Mouse (Mus musculus) limb, embryonic 12.5 days (tissue): ENCODE results near the gene Slc25a25. TPM values are rescaled to one million over a fixed set of nuclear protein-coding genes. Genes with fewer than 3 reads are reported as not detected.

Experiments used
- ATAC-seq: fragments of 200-750 bp; cut with Nextera tagmentation; 2 replicates; pipeline ENCODE4 v1.8.0; 2017; ENCODE audit warnings: low read depth, moderate TSS enrichment; ENCODE audit not compliant: insufficient number of reproducible peaks, insufficient read depth, low FRiP score, low TSS enrichment
- H3K27ac ChIP-seq: fragments of 300-500 bp; sonication (generic); 2 replicates; pipeline ENCODE4 v1.5.1; 2016; ENCODE audit warnings: mild to moderate bottlenecking, moderate library complexity
- H3K27me3 ChIP-seq: fragments of 300-500 bp; sonication (generic); 2 replicates; pipeline ENCODE4 v1.6.1; 2016; ENCODE audit warnings: mild to moderate bottlenecking, moderate library complexity
- H3K36me3 ChIP-seq: fragments of 300-500 bp; sonication (generic); 2 replicates; pipeline ENCODE4 v1.6.1; 2016; ENCODE audit warnings: mild to moderate bottlenecking, moderate library complexity
- H3K4me1 ChIP-seq: fragments of 300-500 bp; sonication (generic); replicated peaks from 2 replicates; pipeline ENCODE4 v1.6.1; 2016
- H3K4me2 ChIP-seq: fragments of 300-500 bp; sonication (generic); 2 replicates; pipeline ENCODE4 v1.6.1; 2016; ENCODE audit warnings: mild to moderate bottlenecking, moderate library complexity
- H3K4me3 ChIP-seq: fragments of 300-500 bp; sonication (generic); replicated peaks from 2 replicates; pipeline ENCODE4 v1.5.1; 2016; ENCODE audit warnings: mild to moderate bottlenecking
- H3K9ac ChIP-seq: fragments of 300-500 bp; sonication (generic); replicated peaks from 2 replicates; pipeline ENCODE4 v1.6.1; 2016; ENCODE audit warnings: mild to moderate bottlenecking, moderate library complexity
- H3K9me3 ChIP-seq: fragments of 300-500 bp; sonication (generic); 2 replicates; pipeline ENCODE4 v1.6.1; 2016; ENCODE audit warnings: mild to moderate bottlenecking, moderate library complexity
- WGBS: fragments of 180-500 bp; shearing (Covaris S2); methylation state at CpG from one replicate; pipeline ENCODE4 v1.1.7; 2016; 5-methylcytosine and 5-hydroxymethylcytosine counted together
- polyA plus RNA-seq: library from polyadenylated mRNA; unstranded; fragments of >200 nt; fragmentation: Nextera tagmentation; extraction: Ambion mirVana; gene quantifications from 2 replicates; pipeline ENCODE4 v1.2.1, GENCODE M21; 2016

Slc25a25 gene
- polyA plus RNA-seq, 1 experiment from 2014 or later, result 28.3 TPM

- H3K4me2 ChIP-seq, result no peak overlapping the region
- ATAC-seq, result no peak
- H3K27me3 ChIP-seq, result no peaks in the 10 kb centered on the region
- no peak overlapping the region for H3K9ac ChIP-seq
- H3K36me3 ChIP-seq, result peaks cover 9% of the 10 kb centered on the region; the same call in 1 of the 2 replicates
- H3K4me3 ChIP-seq, result no peak overlapping the region
- H3K27ac ChIP-seq, result no peak overlapping the region
- no peaks in the 10 kb centered on the region for H3K9me3 ChIP-seq
- peaks cover 3% of the 10 kb centered on the region; the same call in 1 of the 2 replicates for H3K4me1 ChIP-seq
- WGBS, result 91% methylated on average over 2 of the region's 2 CpGs
These were observed 9.7 kb downstream of the Slc25a25 start for GRCm38 (mm10) chr2:32441550-32441949.

- Histone ChIP-seq H3K4me2 (no peak overlapping the region), H3K27ac (no peak overlapping the region), H3K9me3 (no peaks in the 10 kb centered on the region), H3K4me1 (peaks cover 3% of the 10 kb centered on the region; the same call in 1 of the 2 replicates), H3K36me3 (peaks cover 5% of the 10 kb centered on the region; the same call in 1 of the 2 replicates), H3K9ac (no peak overlapping the region), H3K4me3 (no peak overlapping the region), H3K27me3 (no peaks in the 10 kb centered on the region)
- ATAC-seq, result no peak
- 93% methylated on average over 1 of the region's 1 CpGs for WGBS
These were observed 10.6 kb downstream of the Slc25a25 start for GRCm38 (mm10) chr2:32440632-32441031.

DNA sequence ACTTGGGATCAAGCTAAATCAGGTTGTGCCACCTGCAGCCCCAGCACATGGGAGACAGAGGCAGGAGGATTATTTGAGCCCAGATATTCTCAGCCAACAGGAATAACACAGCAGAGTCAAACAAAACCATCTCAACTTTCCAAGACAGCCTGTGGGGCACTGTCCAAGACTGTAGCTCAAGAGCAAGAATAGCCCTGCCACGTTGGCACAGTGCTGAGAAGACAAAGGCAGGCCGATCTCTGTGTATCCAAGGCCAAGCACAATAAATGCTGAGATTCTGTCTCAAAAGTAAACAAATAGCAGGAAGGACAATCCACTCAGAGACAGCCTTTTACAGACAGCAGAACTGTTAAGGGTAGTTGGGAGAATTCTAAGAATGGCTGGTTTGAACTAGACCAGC lies 11.1 kb downstream of the Slc25a25 start:
- Histone ChIP-seq H3K9me3 (no peaks in the 10 kb centered on the region), H3K27me3 (no peaks in the 10 kb centered on the region), H3K9ac (no peak overlapping the region), H3K4me2 (no peak overlapping the region), H3K4me3 (no peak overlapping the region), H3K4me1 (peaks cover 3% of the 10 kb centered on the region; the same call in 1 of the 2 replicates), H3K36me3 (peaks cover 4% of the 10 kb centered on the region; the same call in 1 of the 2 replicates), H3K27ac (no peak overlapping the region)
- WGBS, result 82% methylated on average over 2 of the region's 2 CpGs
- ATAC-seq, result no peak

- Histone ChIP-seq H3K36me3 (no peaks in the 10 kb centered on the region), H3K27me3 (no peaks in the 10 kb centered on the region), H3K9ac (no peak overlapping the region), H3K9me3 (no peaks in the 10 kb centered on the region), H3K4me3 (no peak overlapping the region), H3K4me1 (peaks cover 3% of the 10 kb centered on the region; the same call in 1 of the 2 replicates), H3K4me2 (no peak overlapping the region), H3K27ac (no peak overlapping the region)
- 58% methylated on average over 6 of the region's 6 CpGs for WGBS
- ATAC-seq, result no peak
These were observed 12.1 kb downstream of the Slc25a25 start for GRCm38 (mm10) chr2:32439177-32439576.

- no peaks in the 10 kb centered on the region for H3K27me3 ChIP-seq
- H3K9ac ChIP-seq, result no peak overlapping the region
- H3K4me3 ChIP-seq, result no peak overlapping the region
- peaks cover 3% of the 10 kb centered on the region; the same call in 1 of the 2 replicates for H3K4me1 ChIP-seq
- H3K27ac ChIP-seq, result no peak overlapping the region
- H3K9me3 ChIP-seq, result no peaks in the 10 kb centered on the region
- ATAC-seq, result no peak
- no peak overlapping the region for H3K4me2 ChIP-seq
- H3K36me3 ChIP-seq, result no peaks in the 10 kb centered on the region
- WGBS, result 83% methylated on average over 3 of the region's 3 CpGs
These were observed 12.5 kb downstream of the Slc25a25 start for GRCm38 (mm10) chr2:32438733-32439132.

DNA sequence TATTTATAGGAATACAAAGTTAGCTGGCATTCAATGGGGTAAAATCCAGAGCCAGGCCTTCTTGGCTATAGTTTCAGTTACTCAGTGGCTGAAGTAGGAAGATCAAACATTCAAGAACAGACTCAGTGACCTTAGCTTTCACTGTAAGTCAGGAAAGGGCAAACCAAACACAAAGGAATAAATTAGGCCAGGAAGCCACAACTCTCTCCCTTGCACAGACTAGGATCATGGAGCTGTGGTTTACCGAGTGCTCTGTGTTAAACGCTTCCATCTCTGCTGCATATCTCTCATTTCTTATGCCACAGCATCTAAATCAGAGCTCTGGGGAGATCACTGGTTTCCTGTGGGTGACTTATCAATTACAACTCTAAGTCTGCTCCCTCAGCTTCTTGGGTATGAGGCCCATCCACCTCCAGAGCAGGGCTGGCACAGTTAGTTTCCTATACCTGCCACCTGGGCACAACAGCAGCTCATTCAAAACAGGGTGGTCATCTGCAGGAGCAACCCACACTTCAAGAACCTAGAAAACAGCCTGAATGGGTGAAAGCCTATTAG lies 13.6 kb downstream of the Slc25a25 start:
- WGBS, result 92% methylated on average over 2 of the region's 2 CpGs
- Histone ChIP-seq H3K36me3 (no peaks in the 10 kb centered on the region), H3K9me3 (no peaks in the 10 kb centered on the region), H3K4me1 (peaks cover 3% of the 10 kb centered on the region; the same call in 1 of the 2 replicates), H3K4me2 (no peak overlapping the region), H3K9ac (no peak overlapping the region; the same call in 1 of the 2 replicates), H3K27me3 (no peaks in the 10 kb centered on the region), H3K27ac (0 out of 2 replicates have a peak overlapping the region, but pooled peaks have one; percentile 62), H3K4me3 (no peak overlapping the region)
- ATAC-seq, result no peak

DNA sequence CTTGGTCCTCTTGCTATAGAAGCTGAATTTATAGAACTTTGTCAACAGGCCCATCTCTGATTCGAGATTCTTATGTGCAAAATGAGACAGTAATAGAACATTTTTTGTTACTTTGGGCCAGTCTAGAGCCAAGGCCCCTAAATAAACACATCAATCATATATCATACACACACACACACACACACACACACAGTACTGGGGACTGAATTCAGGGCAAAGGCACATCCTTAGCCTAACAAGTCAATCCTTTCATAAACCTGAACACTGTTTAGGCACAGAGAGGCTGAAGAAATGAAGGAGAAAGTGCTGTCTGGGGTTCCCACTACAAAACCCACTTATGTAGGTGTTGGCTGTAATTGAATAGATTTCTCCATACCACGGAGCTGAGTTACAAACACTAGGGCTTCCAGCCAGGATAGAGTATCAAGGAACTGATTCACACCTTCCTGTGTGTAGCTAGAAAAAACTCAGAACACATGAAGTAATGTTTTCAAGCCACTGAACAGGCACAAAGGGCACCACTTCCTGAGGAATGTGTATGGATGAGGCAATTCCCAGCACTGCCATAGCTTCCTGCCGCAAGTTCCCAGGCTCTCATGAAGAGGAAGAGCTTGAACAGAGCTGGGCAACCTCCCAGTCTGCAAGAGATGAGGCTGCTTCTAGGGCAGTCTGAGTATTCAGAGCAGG lies 14.4 kb downstream of the Slc25a25 start:
- H3K9me3 ChIP-seq, result no peaks in the 10 kb centered on the region
- WGBS, result 68% methylated on average over 3 of the region's 3 CpGs
- H3K27ac ChIP-seq, result peak overlapping the region; percentile 62

GRCm38 (mm10) chr2:32430701-32431676 lies 20.3 kb downstream of the Slc25a25 start:
- no peaks in the 10 kb centered on the region for H3K9me3 ChIP-seq
- 7% methylated on average over 18 of the region's 18 CpGs for WGBS
- ATAC-seq, result peak; percentile 93
- peak overlapping the region; percentile 49 for H3K4me3 ChIP-seq
- H3K27ac ChIP-seq, result peak overlapping the region; percentile 80
- peaks cover 37% of the 10 kb centered on the region for H3K4me1 ChIP-seq
- no peaks in the 10 kb centered on the region for H3K27me3 ChIP-seq
- H3K4me2 ChIP-seq, result peak overlapping the region; percentile 88
- H3K36me3 ChIP-seq, result peaks cover 9% of the 10 kb centered on the region; the same call in 1 of the 2 replicates
- H3K9ac ChIP-seq, result peak overlapping the region; percentile 69

More for the DNA sequence above, 14.4 kb downstream of the Slc25a25 start:
- no peak overlapping the region for H3K9ac ChIP-seq
- H3K4me3 ChIP-seq, result no peak overlapping the region
- no peaks in the 10 kb centered on the region for H3K36me3 ChIP-seq
- no peak for ATAC-seq
- peaks cover 3% of the 10 kb centered on the region; the same call in 1 of the 2 replicates for H3K4me1 ChIP-seq
- no peaks in the 10 kb centered on the region for H3K27me3 ChIP-seq
- no peak overlapping the region for H3K4me2 ChIP-seq

GRCm38 (mm10) chr2:32429215-32429891 lies 21.9 kb downstream of the Slc25a25 start:
- peaks cover 52% of the 10 kb centered on the region for H3K4me1 ChIP-seq
- no peaks in the 10 kb centered on the region for H3K27me3 ChIP-seq
- H3K9ac ChIP-seq, result no peak overlapping the region
- H3K4me3 ChIP-seq, result no peak overlapping the region
- H3K27ac ChIP-seq, result peak overlapping the region; percentile 79; the same call in 1 of the 2 replicates
- peak overlapping the region; percentile 88; the same call in 1 of the 2 replicates for H3K4me2 ChIP-seq
- peaks cover 9% of the 10 kb centered on the region; the same call in 1 of the 2 replicates for H3K36me3 ChIP-seq
- WGBS, result 79% methylated on average over 4 of the region's 4 CpGs
- no peaks in the 10 kb centered on the region for H3K9me3 ChIP-seq
- no peak for ATAC-seq

DNA sequence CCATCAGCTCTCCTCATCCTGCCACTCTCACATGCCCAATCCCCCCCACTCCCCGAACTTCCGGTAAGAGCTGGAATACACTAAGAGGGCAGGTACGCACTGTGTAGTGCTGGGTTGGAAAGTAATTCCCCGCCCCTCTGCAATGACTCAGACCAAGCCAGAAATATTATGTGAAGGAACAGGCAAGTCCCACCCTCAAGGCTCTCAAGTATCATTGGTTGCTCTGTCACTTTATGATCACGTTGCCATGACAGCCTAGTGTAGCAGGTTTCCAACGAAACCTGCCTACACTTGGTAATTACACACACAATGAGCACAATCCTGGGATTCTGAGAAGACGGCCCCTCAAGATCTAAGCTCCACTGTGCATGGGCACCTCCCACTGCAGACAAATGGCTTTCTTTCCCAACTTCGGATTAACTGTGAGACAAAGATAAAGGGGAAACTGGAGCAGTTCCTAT lies 23.0 kb downstream of the Slc25a25 start:
- Histone ChIP-seq H3K9ac (no peak overlapping the region), H3K4me1 (peaks cover 61% of the 10 kb centered on the region)
- 52% methylated on average over 8 of the region's 8 CpGs for WGBS

More for the DNA sequence above, 23.0 kb downstream of the Slc25a25 start:
- H3K27me3 ChIP-seq, result no peaks in the 10 kb centered on the region
- ATAC-seq, result 0 out of 2 replicates have a peak, but pooled peaks have one; percentile 4
- H3K9me3 ChIP-seq, result no peaks in the 10 kb centered on the region
- peak overlapping the region; percentile 34 for H3K4me2 ChIP-seq
- H3K36me3 ChIP-seq, result peaks cover 9% of the 10 kb centered on the region; the same call in 1 of the 2 replicates
- peak overlapping the region; percentile 79 for H3K27ac ChIP-seq
- H3K4me3 ChIP-seq, result no peak overlapping the region
